Mouse (Mus musculus) brain, embryonic 14.5 days (tissue): Measurements from ENCODE around the gene Anapc13. TPM values are rescaled to one million over a fixed set of nuclear protein-coding genes. Genes with fewer than 3 reads are reported as not detected.

Experiments used
- DNase-seq: peaks from one replicate; pipeline ENCODE4 v3.0.0-alpha.2; 2011; ENCODE audit warnings: low read depth
- CTCF ChIP-seq: fragments of 200-500 bp; IDR thresholded peaks from 2 replicates; pipeline ENCODE4 v1.5.1; 2012; ENCODE audit warnings: inconsistent platforms, mild to moderate bottlenecking, moderate library complexity, borderline replicate concordance; ENCODE audit not compliant: insufficient read depth, insufficient read length; ENCODE audit errors: extremely low read depth
- POLR2A ChIP-seq: fragments of 200-500 bp; IDR thresholded peaks from 2 replicates; pipeline ENCODE4 v1.6.1; 2012; ENCODE audit warnings: mild to moderate bottlenecking, inconsistent platforms, borderline replicate concordance; ENCODE audit not compliant: poor library complexity, insufficient read depth, insufficient read length, severe bottlenecking; ENCODE audit errors: extremely low read depth
- polyA plus RNA-seq: library from polyadenylated mRNA; depleted of rRNA; stranded (reverse); fragments of >200 nt; gene quantifications from 2 replicates; pipeline ENCODE4 v1.2.3, GENCODE M21; 2012

The Anapc13 gene
- polyA plus RNA-seq, 1 experiment, result 129 TPM

DNA sequence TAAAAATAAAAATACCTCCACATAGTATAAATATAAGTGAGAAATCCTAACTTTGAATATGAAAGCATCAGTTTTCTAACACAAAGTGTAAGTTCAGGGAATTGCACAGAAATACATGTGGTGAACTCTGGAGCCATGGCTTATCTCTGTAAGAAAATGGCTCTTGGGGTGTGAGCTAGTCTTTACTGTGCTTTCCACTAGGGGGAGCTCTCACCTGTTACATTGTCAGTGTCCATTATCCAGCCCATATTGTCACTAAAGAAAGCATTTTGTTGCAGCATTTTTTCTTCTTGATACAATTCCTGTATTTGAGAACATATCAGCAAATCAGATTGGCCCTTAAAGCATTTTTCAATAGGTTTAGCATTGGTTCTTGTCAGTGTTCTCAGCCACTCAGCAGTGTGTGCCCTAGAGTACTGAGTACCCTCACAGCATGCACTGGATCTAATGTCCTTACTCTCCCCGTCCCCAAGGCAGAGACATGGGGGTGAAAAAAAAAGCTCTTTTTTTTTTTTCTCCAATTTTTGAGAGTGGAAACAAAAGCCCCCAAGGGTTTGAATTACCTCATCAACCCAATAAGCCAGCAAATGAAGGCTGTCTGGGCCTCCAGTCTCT lies 6.9 kb downstream of the Anapc13 start:
- TF ChIP-seq CTCF, result peak; percentile 77
- no peak for TF ChIP-seq POLR2A
- peak; percentile 89 for DNase-seq

GRCm38 (mm10) chr9:102634453-102634852 lies 8.4 kb downstream of the Anapc13 start:
- DNase-seq, result no peak

DNA sequence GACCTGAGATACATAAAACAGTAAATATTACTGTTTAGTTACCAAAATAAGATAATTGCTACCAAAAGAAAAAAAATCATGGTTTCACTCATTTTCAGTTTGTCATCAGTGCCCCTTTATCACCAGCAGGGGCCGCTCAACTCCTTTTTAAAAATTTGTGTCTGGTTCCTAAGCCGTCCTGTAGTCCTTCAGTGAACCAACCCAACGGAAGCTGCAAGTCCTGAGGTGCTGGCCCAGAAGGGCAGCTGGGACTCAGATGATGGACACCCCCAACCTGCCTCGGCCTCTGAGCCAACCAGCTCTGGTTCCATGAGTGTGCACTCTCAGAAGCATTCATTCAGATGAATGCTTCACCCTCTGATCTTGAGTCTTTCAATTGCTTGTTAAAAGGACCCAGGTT lies 10.5 kb downstream of the Anapc13 start:
- peak; percentile 85 for DNase-seq
- TF ChIP-seq POLR2A (no peak), CTCF (peak; percentile 74; the same call in 1 of the 2 replicates)

More at GRCm38 (mm10) chr9:102634453-102634852, 8.4 kb downstream of the Anapc13 start:
- no peak for TF ChIP-seq CTCF
- no peak for TF ChIP-seq POLR2A

DNA sequence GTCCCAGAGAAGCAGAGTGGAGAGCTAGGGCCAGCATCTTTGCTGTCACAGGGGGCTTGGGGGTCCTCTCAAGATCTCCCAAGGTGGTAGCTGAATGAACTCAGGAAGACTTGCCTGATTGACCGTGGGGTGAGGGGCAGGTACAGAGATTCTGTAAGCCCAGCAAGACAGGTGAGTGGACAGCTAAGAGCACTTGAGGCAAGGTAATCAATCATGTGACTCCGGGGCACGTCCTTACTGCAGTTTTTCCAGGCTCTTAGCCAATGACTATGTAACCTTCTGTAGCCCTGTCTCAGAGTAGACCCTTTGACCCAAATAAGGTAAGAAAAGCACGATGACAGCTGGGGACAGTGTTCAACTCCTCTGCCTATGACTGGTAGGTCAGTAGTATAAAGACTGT lies 11.0 kb downstream of the Anapc13 start:
- no peak for DNase-seq
- TF ChIP-seq CTCF (no peak), POLR2A (no peak)

- no peak for TF ChIP-seq CTCF
- DNase-seq, result peak; percentile 34
Observed at GRCm38 (mm10) chr9:102638963-102639362, 12.9 kb downstream of the Anapc13 start.

- no peak for DNase-seq
- TF ChIP-seq POLR2A, result no peak
- TF ChIP-seq CTCF, result no peak
Observed at GRCm38 (mm10) chr9:102639510-102639909, 13.4 kb downstream of the Anapc13 start.

DNA sequence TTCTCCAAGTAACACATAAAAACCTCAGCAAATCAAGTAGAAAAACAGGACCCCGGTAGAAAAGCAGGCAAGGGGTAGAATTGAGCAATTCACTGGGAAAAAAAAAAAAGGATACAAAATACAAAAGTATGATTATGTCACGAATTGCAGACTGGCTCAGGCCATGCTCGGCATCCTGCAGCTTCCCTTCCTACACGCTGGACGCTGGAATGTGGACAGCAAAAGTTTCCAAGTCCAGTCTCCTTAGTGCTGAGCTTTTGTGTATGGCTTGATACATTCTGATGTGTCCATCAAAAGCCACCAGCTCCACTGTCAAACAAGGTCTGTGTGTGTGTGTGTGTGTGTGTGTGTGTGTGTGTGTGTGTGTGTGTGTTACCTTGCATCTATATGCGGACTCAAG lies 15.4 kb downstream of the Anapc13 start:
- TF ChIP-seq POLR2A, result no peak
- TF ChIP-seq CTCF, result no peak
- DNase-seq, result no peak

DNA sequence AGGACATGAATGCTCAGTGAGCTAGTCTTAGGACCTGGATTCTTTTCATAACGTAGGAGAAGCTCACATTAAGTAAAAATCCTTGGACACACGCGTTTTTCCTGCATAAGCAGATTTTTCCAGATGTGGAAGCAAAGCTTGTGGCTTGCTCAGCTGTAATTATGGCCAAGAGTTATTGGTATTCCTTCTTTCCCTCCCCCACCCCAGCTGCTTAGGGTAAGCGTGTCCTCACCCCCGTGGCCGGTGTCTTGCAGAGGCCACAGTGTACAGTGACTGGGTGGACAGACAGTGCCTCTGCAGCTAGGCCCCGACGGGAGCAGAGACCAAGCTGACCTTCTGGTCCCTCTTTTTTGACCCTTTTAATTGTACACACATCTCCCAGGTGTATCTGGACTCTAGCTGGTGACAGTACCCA lies 17.0 kb downstream of the Anapc13 start:
- DNase-seq, result peak; percentile 27
- no peak for TF ChIP-seq POLR2A

DNA sequence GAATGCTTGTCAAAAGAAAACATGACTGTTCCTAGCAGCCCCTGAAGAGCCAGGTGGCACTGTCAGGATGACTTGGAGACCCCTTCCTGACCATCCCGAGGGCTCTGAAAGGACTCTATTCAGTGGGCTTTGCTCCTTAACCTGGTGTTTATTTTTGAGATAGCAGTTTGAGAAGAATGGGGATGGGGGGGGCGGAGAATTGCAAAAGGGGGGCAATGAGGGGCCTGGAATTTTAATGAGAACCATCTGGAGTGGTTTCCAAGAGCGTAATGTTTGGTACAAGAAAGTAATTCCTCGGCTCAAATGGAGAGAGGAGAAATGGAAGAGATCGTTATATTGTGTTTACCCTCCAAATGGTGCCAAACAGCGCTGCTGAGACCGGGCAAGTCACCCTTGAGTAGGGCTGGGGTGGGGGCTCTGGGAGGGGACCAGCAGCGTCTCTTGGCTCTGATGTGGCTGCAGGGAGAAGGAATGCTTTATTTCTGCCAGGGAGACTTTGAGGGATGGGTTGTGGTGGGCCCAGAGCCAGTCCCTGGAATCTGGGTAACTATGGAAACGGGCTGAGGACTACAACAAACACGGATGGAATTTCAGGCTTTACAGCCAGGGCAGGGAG lies 17.5 kb downstream of the Anapc13 start:
- DNase-seq, result peak; percentile 97

GRCm38 (mm10) chr9:102645119-102645695 lies 19.1 kb downstream of the Anapc13 start:
- no peak for TF ChIP-seq POLR2A
- TF ChIP-seq CTCF, result no peak
- DNase-seq, result no peak

More for the DNA sequence above, 17.5 kb downstream of the Anapc13 start:
- TF ChIP-seq CTCF, result no peak
- no peak for TF ChIP-seq POLR2A

GRCm38 (mm10) chr9:102647010-102647409 lies 20.9 kb downstream of the Anapc13 start:
- TF ChIP-seq CTCF, result no peak
- no peak for TF ChIP-seq POLR2A
- DNase-seq, result no peak
